ENCODE assay signal across 11 mouse cellular contexts in genomic region chr12:88408323-88409047, GRCm38 (mm10). TPM values are rescaled to one million over a fixed set of nuclear protein-coding genes. Genes with fewer than 3 reads are reported as not detected.
A peak's percentile ranks its signal among the peaks of the same experiment; 100 is the strongest.
DNase-seq lines count a peak whose midpoint lies in the region; ATAC-seq and TF ChIP-seq lines count a peak whose summit lies in the region.
"Had no signal": no experiment of that assay in that cellular context is flagged by ENCODE, and none has a peak within 500 bp of the region (broad histone marks: within the 10 kb centered on the region; RNA-seq: fewer than 3 reads in every experiment).

No protein-coding gene starts in this region.

- intact Hi-C loops in heart, postnatal 14 days (cut with DNase I) = no loop called here
- intact Hi-C loops in gastrocnemius, postnatal 36 days (cut with DNase I) = no loop called here

- no peak for TF ChIP-seq CTCF in thymus, adult 2 months (IDR thresholded peaks at IDR 0.05; ENCODE audit: borderline replicate concordance, control insufficient read depth, extremely low read depth, insufficient read depth, low read length, poor library complexity)
- no peak for TF ChIP-seq CTCF in stomach, postnatal 0 days (IDR thresholded peaks at IDR 0.05; ENCODE audit: low read depth)

- no peak overlapping the region for H3K4me3 ChIP-seq in heart, embryonic 10.5 days
- peak overlapping the region; percentile 17 for H3K4me3 ChIP-seq in thymus, adult 2 months (ENCODE audit: control insufficient read depth, insufficient read depth, low read length)
- no peak overlapping the region for H3K4me3 ChIP-seq in intestine, embryonic 14.5 days (ENCODE audit: low read depth, low read length)
- H3K4me3 ChIP-seq in stomach, postnatal 0 days (ENCODE audit: low read depth, low read length) = no peak overlapping the region
- H3K4me3 ChIP-seq: forebrain, embryonic 13.5 days; limb, embryonic 13.5 days had no signal

- DNase-seq in heart, embryonic 10.5 days (ENCODE audit: low spot score) = no peak
- DNase-seq in heart, postnatal 14 days = no peak
- no peak for DNase-seq in thymus, adult 2 months
- no peak for DNase-seq in thymus, postnatal 36 days
- DNase-seq in intestine, embryonic 14.5 days (ENCODE audit: low spot score) = peak; percentile 53
- peak; percentile 24 for DNase-seq in stomach, postnatal 0 days (ENCODE audit: low spot score)
- no peak for DNase-seq in gastrocnemius, postnatal 36 days
- no peak for DNase-seq in B cell, adult 2 months

- H3K9me3 ChIP-seq in heart, embryonic 10.5 days = no peaks in the 10 kb centered on the region
- H3K9me3 ChIP-seq in intestine, embryonic 14.5 days (ENCODE audit: control insufficient read depth, low read length) = no peaks in the 10 kb centered on the region
- H3K9me3 ChIP-seq in stomach, postnatal 0 days (ENCODE audit: control insufficient read depth, low read length) = no peaks in the 10 kb centered on the region
- H3K9me3 ChIP-seq: forebrain, embryonic 13.5 days; limb, embryonic 13.5 days had no signal

- no peak overlapping the region for H3K4me2 ChIP-seq in intestine, embryonic 14.5 days (ENCODE audit: low read length)
- no peak overlapping the region for H3K4me2 ChIP-seq in stomach, postnatal 0 days (replicated peaks; ENCODE audit: low read depth)
- H3K4me2 ChIP-seq: forebrain, embryonic 13.5 days; limb, embryonic 13.5 days had no signal

- peaks cover 14% of the 10 kb centered on the region; the same call in 1 of the 2 replicates for H3K36me3 ChIP-seq in heart, embryonic 10.5 days
- H3K36me3 ChIP-seq in thymus, adult 2 months (ENCODE audit: control insufficient read depth, insufficient read depth, low read length) = no peaks in the 10 kb centered on the region
- 0 out of 2 replicates have a peak, but pooled peaks cover 3% of the 10 kb centered on the region for H3K36me3 ChIP-seq in intestine, embryonic 14.5 days (ENCODE audit: control insufficient read depth, insufficient read depth, low read length)
- no peaks in the 10 kb centered on the region for H3K36me3 ChIP-seq in stomach, postnatal 0 days (ENCODE audit: control insufficient read depth, insufficient read depth, low read length)

- no peaks in the 10 kb centered on the region for H3K27me3 ChIP-seq in heart, embryonic 10.5 days (ENCODE audit: insufficient read depth, poor library complexity, severe bottlenecking)
- H3K27me3 ChIP-seq in thymus, adult 2 months (ENCODE audit: control insufficient read depth, insufficient read depth, low read length) = no peaks in the 10 kb centered on the region
- H3K27me3 ChIP-seq in intestine, embryonic 14.5 days (replicated peaks; ENCODE audit: control insufficient read depth, insufficient read depth, low read length) = no peaks in the 10 kb centered on the region
- H3K27me3 ChIP-seq in stomach, postnatal 0 days (ENCODE audit: control insufficient read depth, insufficient read depth, low read length) = no peaks in the 10 kb centered on the region
- H3K27me3 ChIP-seq: forebrain, embryonic 13.5 days; limb, embryonic 13.5 days had no signal

- H3K27ac ChIP-seq in heart, embryonic 10.5 days = peak overlapping the region; percentile 36; the same call in 1 of the 2 replicates
- peak overlapping the region; percentile 30; the same call in 1 of the 2 replicates for H3K27ac ChIP-seq in thymus, adult 2 months (ENCODE audit: control insufficient read depth, insufficient read depth, low read length)
- H3K27ac ChIP-seq in intestine, embryonic 14.5 days (ENCODE audit: low read depth) = no peak overlapping the region
- H3K27ac ChIP-seq in stomach, postnatal 0 days (replicated peaks) = no peak overlapping the region
- H3K27ac ChIP-seq: forebrain, embryonic 13.5 days; limb, embryonic 13.5 days had no signal

- TF ChIP-seq EP300 in stomach, postnatal 0 days (optimal IDR thresholded peaks at IDR 0.05) = no peak

- no peaks in the 10 kb centered on the region for H3K4me1 ChIP-seq in heart, embryonic 10.5 days
- peaks cover 9% of the 10 kb centered on the region for H3K4me1 ChIP-seq in thymus, adult 2 months (replicated peaks; ENCODE audit: control insufficient read depth, insufficient read depth, low read length)
- H3K4me1 ChIP-seq in intestine, embryonic 14.5 days (replicated peaks; ENCODE audit: control insufficient read depth, insufficient read depth, low read length) = no peaks in the 10 kb centered on the region
- H3K4me1 ChIP-seq in stomach, postnatal 0 days (replicated peaks; ENCODE audit: control insufficient read depth, insufficient read depth) = no peaks in the 10 kb centered on the region
- H3K4me1 ChIP-seq: limb, embryonic 13.5 days had no signal

- TF ChIP-seq POLR2A in thymus, adult 2 months (IDR thresholded peaks at IDR 0.05; ENCODE audit: control insufficient read depth, extremely low read depth, insufficient read depth, low read length, poor library complexity) = no peak

- 59% methylated on average over 11 of the region's 11 CpGs for WGBS in heart, embryonic 10.5 days
- WGBS in thymus, adult 2 months = 43% methylated on average over 11 of the region's 11 CpGs
- 64% methylated on average over 11 of the region's 11 CpGs for WGBS in intestine, embryonic 14.5 days
- WGBS in stomach, postnatal 0 days = 52% methylated on average over 11 of the region's 11 CpGs

- H3K9ac ChIP-seq in intestine, embryonic 14.5 days (ENCODE audit: low read length) = no peak overlapping the region
- no peak overlapping the region for H3K9ac ChIP-seq in stomach, postnatal 0 days (ENCODE audit: low read length)
- H3K9ac ChIP-seq: forebrain, embryonic 13.5 days; limb, embryonic 13.5 days had no signal

- ATAC-seq in intestine, embryonic 14.5 days (replicated peaks; ENCODE audit: low FRiP score, low TSS enrichment, low read depth) = 0 out of 2 replicates have a peak, but pooled peaks have one; percentile 55
- peak; percentile 81 for ATAC-seq in stomach, postnatal 0 days (ENCODE audit: low FRiP score, low TSS enrichment)
- ATAC-seq: forebrain, embryonic 13.5 days; midbrain, embryonic 16.5 days had no signal

RNA-seq across cellular contexts. Expression of gene Adck1, which starts 48.1 kb away (rescaled TPM):
- 22.1 and 22.5 TPM in 2 replicates for polyA plus RNA-seq in heart, embryonic 10.5 days (2016; fragmentation: Nextera tagmentation; extraction: Ambion mirVana)
- total RNA-seq in heart, postnatal 14 days (2021) = 10 to 100 TPM; 24.6 to 25.4 TPM
- 24.9 and 29.0 TPM in 2 replicates for polyA plus RNA-seq in thymus, adult 2 months (2012; rRNA removed)
- 12.3 and 15.7 TPM in 2 replicates for polyA plus RNA-seq in intestine, embryonic 14.5 days (2014; fragmentation: Nextera tagmentation; extraction: Ambion mirVana)
- polyA plus RNA-seq in stomach, postnatal 0 days (2015; fragmentation: Nextera tagmentation; extraction: Ambion mirVana) = 10.4 and 10.5 TPM in 2 replicates
- 10 to 100 TPM; 14.9 to 15.5 TPM for total RNA-seq in gastrocnemius, postnatal 36 days (2021)

Comparison
In these comparisons a context has a peak if more than half of its experiments do, and no peak if none do; other contexts are left out.
1. DNase-seq: peak in intestine, embryonic 14.5 days (single experiment) and stomach, postnatal 0 days (single experiment); none in heart, embryonic 10.5 days (single experiment), heart, postnatal 14 days (0 of 2), thymus, adult 2 months (single experiment), thymus, postnatal 36 days (0 of 2), gastrocnemius, postnatal 36 days (0 of 2) and B cell, adult 2 months (0 of 2).
2. H3K27ac ChIP-seq: peak in heart, embryonic 10.5 days (single experiment) and thymus, adult 2 months (single experiment); none in intestine, embryonic 14.5 days (single experiment) and stomach, postnatal 0 days (single experiment).